Mouse (Mus musculus) neural tube, embryonic 13.5 days (tissue): ENCODE measurements around the gene Ift22. TPM values are rescaled to one million over a fixed set of nuclear protein-coding genes. Genes with fewer than 3 reads are reported as not detected.

Source experiments
- ATAC-seq: fragments of 200-750 bp; cut with Nextera tagmentation; 2 replicates; pipeline ENCODE4 v1.8.0; 2017; ENCODE audit warnings: low read depth, mild to moderate bottlenecking, moderate TSS enrichment, moderate library complexity
- H3K27ac ChIP-seq: fragments of 300-500 bp; sonication (generic); replicated peaks from 2 replicates; pipeline ENCODE4 v1.5.1; 2015; ENCODE audit warnings: moderate library complexity, mild to moderate bottlenecking, inconsistent platforms
- H3K27me3 ChIP-seq: fragments of 300-500 bp; sonication (generic); 2 replicates; pipeline ENCODE4 v1.6.1; 2015; ENCODE audit warnings: mild to moderate bottlenecking, inconsistent platforms
- H3K36me3 ChIP-seq: fragments of 300-500 bp; sonication (generic); 2 replicates; pipeline ENCODE4 v1.6.1; 2015; ENCODE audit warnings: mild to moderate bottlenecking, inconsistent platforms
- H3K4me1 ChIP-seq: fragments of 300-500 bp; sonication (generic); replicated peaks from 2 replicates; pipeline ENCODE4 v1.6.1; 2015; ENCODE audit warnings: inconsistent platforms
- H3K4me2 ChIP-seq: fragments of 300-500 bp; sonication (generic); 2 replicates; pipeline ENCODE4 v1.6.1; 2015; ENCODE audit warnings: inconsistent platforms, mild to moderate bottlenecking, moderate library complexity
- H3K4me3 ChIP-seq: fragments of 300-500 bp; sonication (generic); 2 replicates; pipeline ENCODE4 v1.5.1; 2015; ENCODE audit warnings: mild to moderate bottlenecking, inconsistent platforms
- H3K9ac ChIP-seq: fragments of 300-500 bp; sonication (generic); 2 replicates; pipeline ENCODE4 v1.6.1; 2015; ENCODE audit warnings: moderate library complexity, mild to moderate bottlenecking, inconsistent platforms
- H3K9me3 ChIP-seq: fragments of 300-500 bp; sonication (generic); 2 replicates; pipeline ENCODE4 v1.6.1; 2016; ENCODE audit warnings: inconsistent platforms
- WGBS: fragments of 180-500 bp; shearing (Covaris S2); methylation state at CpG from one replicate; pipeline ENCODE4 v1.1.7; 2015; 5-methylcytosine and 5-hydroxymethylcytosine counted together
- polyA plus RNA-seq: library from polyadenylated mRNA; unstranded; fragments of >200 nt; fragmentation: Nextera tagmentation; extraction: Ambion mirVana; gene quantifications from 2 replicates; pipeline ENCODE4 v1.2.1, GENCODE M21; 2015

Gene Ift22
- polyA plus RNA-seq, 1 experiment from 2014 or later, result 124 TPM

GRCm38 (mm10) chr5:136953440-136953951 lies 45.5 kb downstream of the Ift22 start:
- peak overlapping the region; percentile 65 for H3K4me3 ChIP-seq
- H3K27me3 ChIP-seq, result no peaks in the 10 kb centered on the region
- 2% methylated on average over 12 of the region's 12 CpGs for whole genome bisulfite sequencing
- H3K4me2 ChIP-seq, result peak overlapping the region; percentile 74
- peak; percentile 60 for ATAC-seq
- peaks cover 10% of the 10 kb centered on the region; the same call in 1 of the 2 replicates for H3K36me3 ChIP-seq
- no peaks in the 10 kb centered on the region for H3K9me3 ChIP-seq
- H3K4me1 ChIP-seq, result peaks cover 25% of the 10 kb centered on the region
- peak overlapping the region; percentile 74 for H3K27ac ChIP-seq
- H3K9ac ChIP-seq, result peak overlapping the region; percentile 83

GRCm38 (mm10) chr5:136955622-136956021 lies 47.7 kb downstream of the Ift22 start:
- Histone ChIP-seq H3K36me3 (peaks cover 10% of the 10 kb centered on the region; the same call in 1 of the 2 replicates), H3K9me3 (no peaks in the 10 kb centered on the region), H3K4me3 (no peak overlapping the region), H3K4me2 (no peak overlapping the region), H3K4me1 (peaks cover 34% of the 10 kb centered on the region), H3K27me3 (no peaks in the 10 kb centered on the region), H3K27ac (no peak overlapping the region), H3K9ac (no peak overlapping the region)
- WGBS, result 85% methylated on average over 4 of the region's 4 CpGs
- no peak for ATAC-seq

- no peak overlapping the region for H3K4me3 ChIP-seq
- H3K4me1 ChIP-seq, result peaks cover 44% of the 10 kb centered on the region
- H3K4me2 ChIP-seq, result no peak overlapping the region
- 97% methylated on average over 1 of the region's 1 CpGs for WGBS
- no peak overlapping the region for H3K9ac ChIP-seq
- no peaks in the 10 kb centered on the region for H3K27me3 ChIP-seq
- H3K9me3 ChIP-seq, result no peaks in the 10 kb centered on the region
- H3K27ac ChIP-seq, result no peak overlapping the region
- H3K36me3 ChIP-seq, result peaks cover 10% of the 10 kb centered on the region; the same call in 1 of the 2 replicates
- ATAC-seq, result no peak
Measured at GRCm38 (mm10) chr5:136957250-136957649, 49.3 kb downstream of the Ift22 start.

GRCm38 (mm10) chr5:136958991-136959605 lies 51.1 kb downstream of the Ift22 start:
- Histone ChIP-seq H3K9me3 (no peaks in the 10 kb centered on the region), H3K27me3 (no peaks in the 10 kb centered on the region), H3K4me1 (peaks cover 46% of the 10 kb centered on the region), H3K4me2 (no peak overlapping the region), H3K9ac (no peak overlapping the region), H3K4me3 (no peak overlapping the region), H3K27ac (0 out of 2 replicates have a peak overlapping the region, but pooled peaks have one; percentile 23), H3K36me3 (peaks cover 21% of the 10 kb centered on the region)
- no peak for ATAC-seq
- 57% methylated on average over 5 of the region's 5 CpGs for WGBS

- H3K9me3 ChIP-seq, result no peaks in the 10 kb centered on the region
- no peak overlapping the region for H3K9ac ChIP-seq
- ATAC-seq, result no peak
- no peaks in the 10 kb centered on the region for H3K27me3 ChIP-seq
- peaks cover 31% of the 10 kb centered on the region for H3K36me3 ChIP-seq
- 92% methylated on average over 6 of the region's 6 CpGs for WGBS
- no peak overlapping the region for H3K4me3 ChIP-seq
- peaks cover 37% of the 10 kb centered on the region for H3K4me1 ChIP-seq
- no peak overlapping the region for H3K4me2 ChIP-seq
- H3K27ac ChIP-seq, result no peak overlapping the region
Measured at GRCm38 (mm10) chr5:136960053-136960452, 52.1 kb downstream of the Ift22 start.

- Histone ChIP-seq H3K9ac (peak overlapping the region; percentile 86), H3K27ac (peak overlapping the region; percentile 93), H3K9me3 (no peaks in the 10 kb centered on the region), H3K4me1 (peaks cover 36% of the 10 kb centered on the region), H3K27me3 (no peaks in the 10 kb centered on the region), H3K4me3 (peak overlapping the region; percentile 62), H3K4me2 (peak overlapping the region; percentile 82), H3K36me3 (peaks cover 43% of the 10 kb centered on the region)
- WGBS, result 22% methylated on average over 5 of the region's 5 CpGs
- ATAC-seq, result no peak; the same call in 1 of the 2 replicates
Measured at GRCm38 (mm10) chr5:136961334-136961982, 53.5 kb downstream of the Ift22 start.

- ATAC-seq, result peak; percentile 94
- H3K9ac ChIP-seq, result peak overlapping the region; percentile 86
- H3K4me1 ChIP-seq, result peaks cover 38% of the 10 kb centered on the region
- WGBS, result 0% methylated on average over 20 of the region's 20 CpGs
- no peaks in the 10 kb centered on the region for H3K9me3 ChIP-seq
- H3K4me2 ChIP-seq, result peak overlapping the region; percentile 82
- peak overlapping the region; percentile 62 for H3K4me3 ChIP-seq
- no peaks in the 10 kb centered on the region for H3K27me3 ChIP-seq
- peak overlapping the region; percentile 93 for H3K27ac ChIP-seq
- H3K36me3 ChIP-seq, result peaks cover 45% of the 10 kb centered on the region
Measured at GRCm38 (mm10) chr5:136961983-136962461, 54.1 kb downstream of the Ift22 start.

GRCm38 (mm10) chr5:136962501-136962900 lies 54.6 kb downstream of the Ift22 start:
- Histone ChIP-seq H3K9ac (peak overlapping the region; percentile 86), H3K36me3 (peaks cover 42% of the 10 kb centered on the region), H3K27ac (peak overlapping the region; percentile 93), H3K9me3 (no peaks in the 10 kb centered on the region), H3K4me3 (peak overlapping the region; percentile 62), H3K4me1 (peaks cover 38% of the 10 kb centered on the region), H3K4me2 (peak overlapping the region; percentile 82), H3K27me3 (no peaks in the 10 kb centered on the region)
- ATAC-seq, result peak; percentile 74
- WGBS, result 3% methylated on average over 10 of the region's 10 CpGs

- Histone ChIP-seq H3K36me3 (peaks cover 45% of the 10 kb centered on the region), H3K4me3 (peak overlapping the region; percentile 62), H3K9me3 (no peaks in the 10 kb centered on the region), H3K4me1 (peaks cover 38% of the 10 kb centered on the region), H3K4me2 (peak overlapping the region; percentile 82), H3K27ac (peak overlapping the region; percentile 93; the same call in 1 of the 2 replicates), H3K9ac (peak overlapping the region; percentile 86), H3K27me3 (no peaks in the 10 kb centered on the region)
- ATAC-seq, result no peak
- 69% methylated on average over 8 of the region's 8 CpGs for WGBS
Measured at GRCm38 (mm10) chr5:136962966-136963540, 55.1 kb downstream of the Ift22 start.

Other genes with a start within 250 kb of the Ift22 start
- gene Myl10, start 215.0 kb upstream of the Ift22 start, polyA plus RNA-seq, result not detected in 2 replicates
- gene Col26a1, start 24.9 kb upstream of the Ift22 start, polyA plus RNA-seq, result 45.3 and 47.2 TPM in 2 replicates
- gene Fis1, start 45.1 kb downstream of the Ift22 start, polyA plus RNA-seq, result 327 and 376 TPM in 2 replicates
- 0.17 and 0.39 TPM in 2 replicates for gene Cldn15, start 58.5 kb downstream of the Ift22 start, polyA plus RNA-seq
- 34.5 and 41.7 TPM in 2 replicates for gene Plod3, start 78.9 kb downstream of the Ift22 start, polyA plus RNA-seq
- gene Znhit1, start 79.9 kb downstream of the Ift22 start, polyA plus RNA-seq, result 91.3 and 110 TPM in 2 replicates
- gene Vgf, start 118.2 kb downstream of the Ift22 start, polyA plus RNA-seq, result 4.0 and 4.6 TPM in 2 replicates
- 207 and 216 TPM in 2 replicates for gene Ap1s1, start 138.0 kb downstream of the Ift22 start, polyA plus RNA-seq
- 0.25 TPM in 1 of 2 replicates, not detected in the other for gene Serpine1, start 164.1 kb downstream of the Ift22 start, polyA plus RNA-seq
- 2.1 and 2.9 TPM in 2 replicates for gene Trim56, start 208.1 kb downstream of the Ift22 start, polyA plus RNA-seq
- not detected in 2 replicates for gene Muc3, start 241.2 kb downstream of the Ift22 start, polyA plus RNA-seq